Mouse (Mus musculus): ENCODE results near the gene Bok. TPM values are rescaled to one million over a fixed set of nuclear protein-coding genes. Genes with fewer than 3 reads are reported as not detected.

Gene Bok
- polyA plus RNA-seq, 1 experiment = 1.2 TPM

Other genes with a start within 250 kb of the Bok start
- 109 and 148 TPM in 2 replicates for gene Hdlbp, start 206.8 kb upstream of the Bok start, polyA plus RNA-seq (2012; ENCODE audit: insufficient read depth, insufficient read length, missing spikeins)
- gene Farp2, start 173.6 kb upstream of the Bok start, polyA plus RNA-seq (2012; ENCODE audit: insufficient read depth, insufficient read length, missing spikeins) = 3.4 and 8.6 TPM in 2 replicates
- 27.4 and 29.6 TPM in 2 replicates for gene Stk25, start 27.0 kb upstream of the Bok start, polyA plus RNA-seq (2012; ENCODE audit: insufficient read depth, insufficient read length, missing spikeins)
- gene Atg4b, start 65.8 kb downstream of the Bok start, polyA plus RNA-seq (2012; ENCODE audit: insufficient read depth, insufficient read length, missing spikeins) = 34.8 and 43.4 TPM in 2 replicates
- gene Thap4, start 69.2 kb downstream of the Bok start, polyA plus RNA-seq (2012; ENCODE audit: insufficient read depth, insufficient read length, missing spikeins) = 23.4 and 24.1 TPM in 2 replicates
- 39.9 and 45.2 TPM in 2 replicates for gene Dtymk, start 116.3 kb downstream of the Bok start, polyA plus RNA-seq (2012; ENCODE audit: insufficient read depth, insufficient read length, missing spikeins)
- 5.0 and 6.1 TPM in 2 replicates for gene Ing5, start 118.3 kb downstream of the Bok start, polyA plus RNA-seq (2012; ENCODE audit: insufficient read depth, insufficient read length, missing spikeins)
- gene D2hgdh, start 139.2 kb downstream of the Bok start, polyA plus RNA-seq (2012; ENCODE audit: insufficient read depth, insufficient read length, missing spikeins) = 23.7 and 30.9 TPM in 2 replicates
- gene Gal3st2, start 175.6 kb downstream of the Bok start, polyA plus RNA-seq (2012; ENCODE audit: insufficient read depth, insufficient read length, missing spikeins) = not detected in 2 replicates
- not detected in 2 replicates for gene Gal3st2b, start 232.7 kb downstream of the Bok start, polyA plus RNA-seq (2012; ENCODE audit: insufficient read depth, insufficient read length, missing spikeins)